Comparison of ENCODE assay signal across 25 mouse cellular contexts in genomic region chr11:108757211-108757610, GRCm38 (mm10).
DNase-seq lines count a peak whose midpoint lies in the region; ATAC-seq and TF ChIP-seq lines count a peak whose summit lies in the region.
"Had no signal": no experiment of that assay in that cellular context is flagged by ENCODE, and none has a peak within 500 bp of the region (broad histone marks: within the 10 kb centered on the region; RNA-seq: fewer than 3 reads in every experiment).

No protein-coding gene starts in this region.

- ATAC-seq in embryonic facial prominence, embryonic 12.5 days (ENCODE audit: insufficient number of reproducible peaks, insufficient read depth, low FRiP score, low TSS enrichment): no peak
- no peak for ATAC-seq in kidney, postnatal 0 days (replicated peaks; ENCODE audit: low FRiP score, low read depth)
- ATAC-seq in kidney, embryonic 14.5 days (ENCODE audit: low FRiP score, low TSS enrichment): no peak

- H3K79me2 ChIP-seq in myocyte (ENCODE audit: control insufficient read depth, insufficient read depth): no peaks in the 10 kb centered on the region

- TF ChIP-seq CTCF in kidney, postnatal 0 days (IDR thresholded peaks at IDR 0.05; ENCODE audit: low read depth): no peak

- no peaks in the 10 kb centered on the region for H3K27me3 ChIP-seq in embryonic facial prominence, embryonic 12.5 days
- no peaks in the 10 kb centered on the region for H3K27me3 ChIP-seq in embryonic facial prominence, embryonic 10.5 days (replicated peaks; ENCODE audit: low read depth, poor library complexity, severe bottlenecking)
- H3K27me3 ChIP-seq in kidney, postnatal 0 days (ENCODE audit: insufficient read depth, low read length): no peaks in the 10 kb centered on the region
- H3K27me3 ChIP-seq in kidney, embryonic 14.5 days (ENCODE audit: control insufficient read depth, insufficient read depth, low read length): no peaks in the 10 kb centered on the region
- no peaks in the 10 kb centered on the region for H3K27me3 ChIP-seq in myocyte (ENCODE audit: control insufficient read depth, insufficient read depth, insufficient read length)
- H3K27me3 ChIP-seq: forebrain, embryonic 12.5 days; heart, embryonic 12.5 days; limb, embryonic 15.5 days; midbrain, embryonic 12.5 days; stomach, embryonic 15.5 days had no signal

- 69% methylated on average over 2 of the region's 2 CpGs for WGBS in embryonic facial prominence, embryonic 12.5 days
- 90% methylated on average over 2 of the region's 2 CpGs for WGBS in embryonic facial prominence, embryonic 10.5 days
- WGBS in kidney, postnatal 0 days: 87% methylated on average over 2 of the region's 2 CpGs
- 93% methylated on average over 2 of the region's 2 CpGs for WGBS in kidney, embryonic 14.5 days

- no peak for DNase-seq in embryonic facial prominence, embryonic 10.5 days (ENCODE audit: low spot score)
- DNase-seq in kidney, postnatal 0 days (ENCODE audit: low spot score): peak; percentile 54
- peak; percentile 78 for DNase-seq in Muller cell, postnatal 12 days (ENCODE audit: inconsistent ontology term)
- DNase-seq in thymus, postnatal 25 days: no peak
- DNase-seq: adrenal gland, postnatal 25 days; cerebellum, adult 11-12 months; cerebellum, postnatal 10 days; gastrocnemius, postnatal 36 days; heart, adult 18-20 months; kidney, adult 18-20 months; kidney, postnatal 4 days; lung, embryonic 14.5 days; right cerebral cortex, postnatal 14 days had no signal

- TF ChIP-seq POLR2A in myocyte (IDR thresholded peaks at IDR 0.05; ENCODE audit: insufficient read length, low read depth): no peak

- no peak overlapping the region for H3ac ChIP-seq in myocyte (ENCODE audit: control insufficient read depth, insufficient read length)

- no peaks in the 10 kb centered on the region for H3K9me3 ChIP-seq in embryonic facial prominence, embryonic 12.5 days
- H3K9me3 ChIP-seq in embryonic facial prominence, embryonic 10.5 days: no peaks in the 10 kb centered on the region
- H3K9me3 ChIP-seq in kidney, postnatal 0 days (replicated peaks; ENCODE audit: low read length): no peaks in the 10 kb centered on the region
- no peaks in the 10 kb centered on the region; the same call in 1 of the 2 replicates for H3K9me3 ChIP-seq in kidney, embryonic 14.5 days (ENCODE audit: control insufficient read depth, low read length)
- H3K9me3 ChIP-seq: forebrain, embryonic 12.5 days; heart, embryonic 12.5 days; limb, embryonic 10.5 days; limb, embryonic 15.5 days; midbrain, embryonic 12.5 days; stomach, embryonic 15.5 days had no signal

- H3K4me3 ChIP-seq in embryonic facial prominence, embryonic 12.5 days: no peak overlapping the region
- no peak overlapping the region for H3K4me3 ChIP-seq in embryonic facial prominence, embryonic 10.5 days
- H3K4me3 ChIP-seq in kidney, postnatal 0 days (replicated peaks; ENCODE audit: low read depth, low read length): no peak overlapping the region
- no peak overlapping the region for H3K4me3 ChIP-seq in kidney, embryonic 14.5 days (ENCODE audit: low read length)
- H3K4me3 ChIP-seq in myocyte: no peak overlapping the region
- H3K4me3 ChIP-seq: erythroblast, embryonic 14.5 days; forebrain, embryonic 12.5 days; heart, embryonic 12.5 days; limb, embryonic 10.5 days; limb, embryonic 15.5 days; midbrain, embryonic 12.5 days; stomach, embryonic 15.5 days had no signal

- peaks cover 15% of the 10 kb centered on the region for H3K4me1 ChIP-seq in embryonic facial prominence, embryonic 12.5 days
- peaks cover 16% of the 10 kb centered on the region for H3K4me1 ChIP-seq in embryonic facial prominence, embryonic 10.5 days
- 0 out of 2 replicates have a peak, but pooled peaks cover 1% of the 10 kb centered on the region for H3K4me1 ChIP-seq in kidney, postnatal 0 days (replicated peaks; ENCODE audit: insufficient read depth, low read length)
- H3K4me1 ChIP-seq in kidney, embryonic 14.5 days (ENCODE audit: control insufficient read depth, insufficient read depth, low read length): peaks cover 3% of the 10 kb centered on the region; the same call in 1 of the 2 replicates

- no peaks in the 10 kb centered on the region for H3K36me3 ChIP-seq in embryonic facial prominence, embryonic 12.5 days
- H3K36me3 ChIP-seq in embryonic facial prominence, embryonic 10.5 days (replicated peaks): no peaks in the 10 kb centered on the region; the same call in 1 of the 2 replicates
- H3K36me3 ChIP-seq in kidney, postnatal 0 days (ENCODE audit: insufficient read depth, low read length): no peaks in the 10 kb centered on the region
- H3K36me3 ChIP-seq in kidney, embryonic 14.5 days (ENCODE audit: control insufficient read depth, insufficient read depth, low read length): no peaks in the 10 kb centered on the region
- H3K36me3 ChIP-seq in myocyte (ENCODE audit: control insufficient read depth, insufficient read depth): no peaks in the 10 kb centered on the region
- H3K36me3 ChIP-seq: forebrain, embryonic 12.5 days; limb, embryonic 10.5 days; limb, embryonic 15.5 days; stomach, embryonic 15.5 days had no signal

- H3K9ac ChIP-seq in embryonic facial prominence, embryonic 12.5 days: no peak overlapping the region
- no peak overlapping the region for H3K9ac ChIP-seq in kidney, postnatal 0 days (ENCODE audit: low read depth, low read length)
- no peak overlapping the region for H3K9ac ChIP-seq in kidney, embryonic 14.5 days (ENCODE audit: low read depth, low read length)
- H3K9ac ChIP-seq: forebrain, embryonic 12.5 days; heart, embryonic 12.5 days; hindbrain, embryonic 14.5 days; limb, embryonic 15.5 days; liver, embryonic 14.5 days; lung, embryonic 14.5 days; midbrain, embryonic 12.5 days; stomach, embryonic 15.5 days had no signal

- H3K4me2 ChIP-seq in embryonic facial prominence, embryonic 12.5 days (replicated peaks): no peak overlapping the region
- no peak overlapping the region for H3K4me2 ChIP-seq in kidney, postnatal 0 days (ENCODE audit: low read length)
- H3K4me2 ChIP-seq in kidney, embryonic 14.5 days (replicated peaks; ENCODE audit: low read depth, low read length): no peak overlapping the region
- peak overlapping the region; percentile 63 for H3K4me2 ChIP-seq in myocyte (ENCODE audit: low read depth)
- H3K4me2 ChIP-seq: forebrain, embryonic 12.5 days; heart, embryonic 12.5 days; hindbrain, embryonic 14.5 days; limb, embryonic 15.5 days; lung, embryonic 14.5 days; midbrain, embryonic 12.5 days; stomach, embryonic 15.5 days had no signal

- H3K27ac ChIP-seq in embryonic facial prominence, embryonic 12.5 days: 0 out of 2 replicates have a peak overlapping the region, but pooled peaks have one; percentile 11
- no peak overlapping the region for H3K27ac ChIP-seq in embryonic facial prominence, embryonic 10.5 days (replicated peaks)
- no peak overlapping the region for H3K27ac ChIP-seq in kidney, postnatal 0 days
- no peak overlapping the region for H3K27ac ChIP-seq in kidney, embryonic 14.5 days (ENCODE audit: low read depth, low read length)
- H3K27ac ChIP-seq: forebrain, embryonic 12.5 days; hindbrain, embryonic 14.5 days; limb, embryonic 10.5 days; liver, embryonic 14.5 days; midbrain, embryonic 12.5 days; stomach, embryonic 15.5 days had no signal

TF ChIP-seq in myocyte, 11 proteins besides CTCF, POLR2A, EP300 and RAD21:
- no peak for TF ChIP-seq USF1 (IDR thresholded peaks at IDR 0.05; ENCODE audit: low read depth)
- TF ChIP-seq TCF12 (IDR thresholded peaks at IDR 0.05; ENCODE audit: insufficient read depth, poor library complexity, severe bottlenecking): no peak
- TF ChIP-seq REST (IDR thresholded peaks at IDR 0.05; ENCODE audit: insufficient read depth, insufficient read length): no peak
- TF ChIP-seq E2F4 (IDR thresholded peaks at IDR 0.05; ENCODE audit: insufficient read depth): no peak
- TF ChIP-seq MAX (IDR thresholded peaks at IDR 0.05; ENCODE audit: low read depth): no peak
- no peak for TF ChIP-seq MYOG (IDR thresholded peaks at IDR 0.05; ENCODE audit: control insufficient read depth in 1 of 3, insufficient read depth in 1 of 3, insufficient read length in 2 of 3, low read depth in 2 of 3)
- TF ChIP-seq POLR2AphosphoS2 (IDR thresholded peaks at IDR 0.05; ENCODE audit: insufficient read length, low read depth): no peak
- TF ChIP-seq TCF3 (IDR thresholded peaks at IDR 0.05; ENCODE audit: insufficient read length, low read depth): no peak

Comparison
In these comparisons a context has a peak if more than half of its experiments do, and no peak if none do; other contexts are left out.
1. DNase-seq: peak in kidney, postnatal 0 days (single experiment) and Muller cell, postnatal 12 days (single experiment); none in embryonic facial prominence, embryonic 10.5 days (single experiment) and thymus, postnatal 25 days (single experiment).